Mouse (Mus musculus): Measurements from ENCODE around the gene Mia.

Mia gene

DNA sequence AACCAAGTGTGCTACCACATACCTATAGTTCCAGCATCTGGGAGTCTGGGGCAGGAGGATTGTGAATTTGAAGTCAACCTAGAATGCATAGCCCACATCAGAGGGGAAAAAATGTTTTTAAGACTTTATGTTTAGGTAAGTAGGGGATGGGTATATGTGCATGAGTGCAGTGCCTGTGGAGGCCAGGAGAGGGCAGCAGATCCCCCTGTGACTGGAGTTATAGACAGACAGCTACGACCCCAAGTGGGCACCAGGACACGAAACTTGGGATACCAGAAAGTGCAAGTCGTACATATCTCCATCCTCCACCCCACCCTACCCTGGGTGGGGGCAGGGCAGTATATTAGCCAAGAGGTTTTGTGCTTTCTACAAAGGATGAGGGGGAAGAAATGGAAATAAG lies 4.0 kb upstream of the Mia start:
- DNase-seq (ENCODE audit: low spot score) = no peak

DNA sequence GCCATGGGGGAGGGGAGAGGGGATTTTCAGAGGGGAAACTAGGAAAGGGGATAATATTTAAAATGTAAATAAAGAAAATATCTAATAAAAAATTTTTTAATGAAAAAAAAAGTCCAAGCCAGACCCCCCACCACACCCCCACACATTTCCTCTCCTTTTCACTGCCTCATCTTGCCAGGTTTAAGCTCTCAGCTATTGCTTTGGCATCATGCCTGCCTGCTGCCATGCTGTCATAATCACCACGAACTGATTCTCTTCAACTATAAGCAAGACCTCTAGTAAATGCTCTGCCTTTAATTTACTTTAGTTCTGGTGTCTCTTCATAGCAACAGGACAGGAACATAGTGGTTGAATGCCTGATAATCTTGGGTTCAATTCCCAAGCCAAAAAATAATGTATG lies 1.5 kb upstream of the Mia start:
- no peak for DNase-seq (ENCODE audit: low spot score)

DNA sequence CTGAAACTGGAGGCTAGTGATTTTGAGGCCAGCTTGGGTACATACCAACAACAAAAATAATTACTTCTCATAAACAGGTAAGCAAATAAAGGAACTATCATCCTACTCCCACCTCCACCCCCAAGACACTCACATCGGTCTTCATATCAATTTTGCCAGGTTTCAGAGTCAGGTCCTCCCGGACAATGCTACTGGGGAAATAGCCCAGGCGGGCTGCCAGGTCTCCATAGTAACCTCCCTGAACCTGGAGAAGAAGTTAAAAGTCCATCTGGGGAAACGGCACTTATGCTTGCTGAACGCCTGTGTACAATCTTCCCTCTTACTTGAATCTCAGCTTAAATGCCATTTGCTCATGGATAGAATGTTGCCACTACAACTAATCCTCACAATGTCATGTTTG lies 921 bp downstream of the Mia start:
- DNase-seq (ENCODE audit: low spot score) = no peak

DNA sequence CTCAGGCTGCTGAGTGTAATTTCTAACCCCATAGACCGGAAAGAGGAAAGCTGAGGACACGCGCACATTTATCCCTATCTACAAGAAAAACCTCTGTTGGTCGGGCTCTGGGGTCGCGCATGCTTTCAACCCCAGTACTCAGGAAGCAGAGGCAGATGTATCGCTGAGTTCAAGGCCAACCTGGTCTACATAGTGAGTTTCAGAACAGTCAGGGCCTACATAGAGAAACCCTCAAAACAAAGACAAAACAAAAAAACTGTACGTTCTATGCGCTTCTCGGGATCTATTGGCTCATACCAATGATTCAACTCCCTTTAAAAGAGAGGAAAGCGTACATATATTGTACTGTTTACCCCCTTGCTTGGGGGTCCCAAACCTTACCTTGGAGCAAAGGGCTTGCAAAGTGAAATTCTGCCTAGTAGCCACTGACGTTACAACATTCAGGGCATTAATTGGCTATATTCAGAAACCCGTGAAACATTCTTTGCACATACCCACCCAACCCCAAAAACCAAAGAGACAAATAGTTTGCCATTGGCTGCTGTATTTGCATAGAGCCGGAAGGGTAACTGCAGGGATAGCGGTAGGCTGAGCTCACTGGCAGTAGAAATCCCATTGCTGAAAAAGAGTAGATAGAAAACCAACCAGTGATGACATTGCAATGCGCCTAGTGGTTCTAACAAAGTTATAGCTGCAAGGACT lies 1.6 kb downstream of the Mia start:
- no peak for DNase-seq (ENCODE audit: low spot score)

DNA sequence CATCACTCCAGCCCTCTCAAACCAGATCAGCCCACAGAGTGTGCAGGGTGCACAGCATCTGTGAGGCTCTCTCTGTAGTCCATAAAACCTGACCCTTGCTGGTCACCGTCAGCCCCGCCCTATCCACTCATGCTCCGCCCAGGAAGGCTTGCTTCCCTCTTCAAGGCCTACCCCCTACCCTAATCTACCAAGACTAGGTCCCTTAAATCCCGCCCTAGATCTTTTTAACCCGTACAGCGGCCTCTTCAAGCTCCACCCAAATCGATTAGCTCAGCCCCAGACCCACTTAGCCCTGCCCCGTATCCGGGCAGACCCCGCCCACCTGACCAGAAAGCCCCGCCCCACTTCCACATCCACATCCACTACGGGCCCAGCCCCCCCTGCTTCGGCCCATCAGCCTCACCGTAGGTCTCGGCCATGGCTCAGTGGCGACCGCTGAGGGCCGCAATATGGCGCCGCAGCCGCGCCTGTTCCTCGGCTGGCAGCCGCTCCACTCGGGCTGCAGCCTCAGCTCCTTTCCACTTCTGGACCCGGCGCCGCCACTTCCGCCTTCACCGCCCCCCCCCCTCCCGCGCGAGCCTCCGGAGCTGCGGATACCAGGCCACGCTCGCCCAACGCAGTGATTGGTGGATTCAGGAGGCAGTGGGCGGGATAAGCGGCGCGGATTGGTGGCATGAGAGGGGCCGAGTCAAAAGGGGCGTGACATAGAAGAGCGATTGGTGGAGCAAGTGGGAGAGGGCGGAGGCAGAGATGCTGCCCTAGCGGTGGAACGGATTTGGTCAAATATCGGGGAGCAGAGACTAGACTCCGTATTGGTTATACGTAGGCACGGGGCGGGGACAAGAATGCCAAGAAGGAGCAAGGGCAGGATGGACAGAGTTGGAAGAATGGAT lies 2.4 kb downstream of the Mia start, which contains the start of gene Rab4b:
Rab4b (minus strand) TSS at position 573 of the 893 bp plus-strand sequence.
- DNase-seq (ENCODE audit: low spot score) = peak; percentile 98

DNA sequence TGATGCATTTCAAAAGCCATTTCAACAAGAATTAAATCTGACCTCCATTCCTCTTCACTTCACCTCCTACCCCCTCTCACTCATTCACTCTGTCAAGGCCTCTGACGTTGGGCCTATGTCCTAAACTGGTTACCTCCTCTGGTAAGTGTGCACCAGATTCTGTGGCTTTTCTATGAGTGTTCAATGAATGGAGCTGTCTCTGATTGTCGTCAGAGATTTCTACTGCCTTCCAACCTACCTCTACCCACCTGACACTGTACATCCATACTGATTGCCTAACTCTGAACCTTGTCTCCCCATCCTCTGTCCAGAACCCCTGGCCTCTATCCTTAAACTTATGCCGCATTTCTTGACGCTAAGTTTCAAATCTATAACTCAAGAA lies 3.0 kb downstream of the Mia start:
- no peak for DNase-seq (ENCODE audit: low spot score)

DNA sequence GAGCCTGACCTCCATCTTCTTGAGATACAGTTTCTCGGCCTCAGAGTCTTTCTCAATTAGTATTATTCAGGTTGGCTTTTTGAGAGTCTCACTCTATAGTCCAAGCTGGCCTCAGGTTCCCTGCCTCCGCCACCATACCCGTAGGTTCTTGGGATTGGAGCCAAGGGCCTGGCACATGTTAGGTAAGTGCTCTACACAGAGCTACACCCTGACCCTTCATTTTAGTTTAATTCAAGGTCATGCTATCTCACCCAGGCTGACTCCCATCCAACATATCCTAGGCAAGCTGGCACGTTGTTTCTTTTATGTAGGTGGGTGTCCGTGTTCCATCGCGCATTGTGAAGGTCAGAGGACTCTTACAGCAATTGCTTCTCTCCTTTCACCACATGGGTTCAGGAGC lies 6.1 kb downstream of the Mia start:
- DNase-seq (ENCODE audit: low spot score) = no peak

DNA sequence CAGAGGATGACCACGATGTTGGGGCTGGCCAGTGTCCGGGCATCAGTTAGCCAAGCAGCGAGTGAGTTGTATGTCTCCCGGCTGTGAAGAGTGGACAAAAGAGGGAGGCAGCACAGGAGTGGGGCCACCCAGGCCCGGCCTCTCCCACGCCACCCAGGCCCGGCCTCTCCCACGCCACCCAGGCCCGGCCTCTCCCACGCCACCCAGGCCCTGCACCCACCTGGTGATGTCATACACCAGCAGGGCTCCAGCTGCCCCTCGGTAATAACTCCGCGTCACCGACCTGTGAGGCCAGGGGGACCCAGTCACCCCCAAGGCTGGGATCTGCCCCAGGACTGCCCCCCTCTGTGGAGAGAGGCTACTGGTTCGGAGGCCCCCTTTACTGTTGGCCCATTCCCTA lies 6.5 kb downstream of the Mia start:
- no peak for DNase-seq (ENCODE audit: low spot score)

DNA sequence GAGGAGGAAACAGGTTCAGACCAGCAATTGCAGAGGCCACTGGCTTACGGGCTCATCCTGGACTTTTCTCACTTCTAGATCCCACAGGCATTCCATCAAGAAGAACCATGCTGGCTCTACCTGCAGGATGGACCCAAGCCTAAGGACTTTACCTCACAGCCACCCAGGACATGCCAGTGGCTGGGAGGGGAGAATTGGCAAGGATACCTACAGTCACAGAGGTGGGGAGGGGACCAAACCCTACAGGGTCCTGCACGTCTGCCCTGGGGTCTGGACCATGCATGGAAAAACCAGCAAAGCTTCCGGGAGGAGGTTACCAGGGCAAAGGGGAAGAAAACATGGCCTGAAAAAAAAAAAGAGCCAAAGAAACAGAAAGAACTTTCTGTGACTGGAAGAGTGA lies 10.0 kb downstream of the Mia start:
- no peak for DNase-seq (ENCODE audit: low spot score)

DNA sequence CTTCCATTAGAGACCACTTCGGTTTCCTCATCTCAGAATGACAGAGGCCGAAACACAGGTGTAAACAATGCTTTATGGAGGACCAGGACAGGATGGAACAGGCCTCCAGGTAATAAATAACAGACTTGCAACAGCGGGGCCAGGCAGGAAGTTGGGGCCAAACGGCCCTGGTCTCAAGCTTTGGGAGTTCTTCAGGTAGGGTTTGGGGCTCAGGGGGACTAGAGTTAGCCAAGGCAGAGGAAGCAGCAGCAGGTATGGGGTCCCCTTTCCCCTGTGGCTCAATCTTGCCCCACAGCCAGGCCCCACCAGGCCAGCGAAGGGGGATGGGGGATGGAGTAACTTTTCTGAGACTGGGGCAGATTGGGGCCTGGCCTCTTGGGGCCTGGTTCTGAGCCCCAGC lies 12.6 kb downstream of the Mia start:
- no peak for DNase-seq (ENCODE audit: low spot score)

DNA sequence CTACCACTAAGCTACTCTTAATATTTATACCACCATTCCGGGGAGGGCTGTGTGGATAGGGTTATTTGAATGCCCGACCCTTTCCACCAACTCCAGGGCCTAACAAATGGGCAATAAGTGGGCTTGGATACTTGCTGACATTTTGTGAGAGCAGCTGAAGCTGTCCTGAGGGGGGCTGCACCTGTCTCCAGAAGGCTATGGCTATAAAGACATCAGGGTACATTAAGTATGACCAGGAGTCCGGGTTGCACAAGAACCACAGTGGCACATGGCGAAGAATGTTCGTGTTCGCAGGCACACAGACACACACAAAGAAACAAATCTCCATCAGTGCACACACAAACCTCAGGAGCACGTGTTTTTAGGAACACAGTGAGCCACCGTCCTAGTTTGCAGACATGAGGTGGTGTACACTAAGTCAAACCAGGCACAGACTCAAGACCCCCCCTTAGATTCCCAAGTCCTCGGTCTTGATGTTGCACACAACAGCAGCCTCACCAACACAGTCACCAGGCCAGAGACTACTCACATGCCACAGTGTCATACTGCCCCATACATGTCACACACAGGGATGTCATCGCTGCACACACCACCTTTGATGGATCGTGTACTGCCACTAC lies 13.4 kb downstream of the Mia start:
- DNase-seq (ENCODE audit: low spot score) = no peak

DNA sequence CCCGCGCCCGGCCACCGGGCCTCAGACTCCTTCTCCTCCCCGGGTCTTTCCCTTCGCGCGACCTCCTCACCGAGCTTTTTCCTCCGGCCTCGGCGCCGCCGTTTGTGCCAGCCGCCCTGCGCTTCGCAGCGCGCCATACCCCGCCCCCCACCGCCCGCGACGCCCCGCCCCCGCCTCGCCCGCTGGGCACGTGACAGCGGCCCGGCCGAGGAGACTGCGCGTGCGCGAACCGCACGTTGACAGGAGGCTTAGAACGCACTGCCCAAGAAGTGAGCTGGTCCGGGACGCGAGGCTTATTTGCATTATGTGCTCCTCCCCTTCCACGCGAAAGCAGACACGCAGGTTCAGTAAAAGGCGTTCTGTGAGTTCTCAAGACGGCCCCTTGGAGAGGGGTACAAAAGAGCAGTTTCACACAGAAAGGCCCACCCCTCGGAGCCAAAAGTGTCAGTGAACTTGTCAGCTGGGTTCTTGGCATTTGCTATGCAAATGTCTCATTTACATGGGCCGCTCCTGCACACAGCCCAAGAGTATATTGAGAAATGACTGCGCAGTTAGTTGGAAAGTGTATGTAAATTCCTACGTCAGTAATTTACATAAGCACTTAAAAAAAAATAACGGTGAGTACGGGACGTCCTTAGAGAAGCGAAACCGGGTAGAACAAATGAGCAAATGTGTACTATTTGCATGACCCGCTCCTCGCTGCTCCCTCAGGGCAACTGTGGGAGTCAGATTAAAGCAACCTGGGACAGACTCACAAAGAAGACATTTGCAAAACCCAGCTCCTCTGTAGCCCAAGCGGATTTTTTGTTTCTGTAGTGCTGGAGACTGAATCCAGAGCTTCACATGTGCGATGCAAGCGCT lies 14.1 kb downstream of the Mia start, which contains the start of gene Egln2:
Egln2 (minus strand) TSS at position 189 of the 861 bp plus-strand sequence.
- DNase-seq (ENCODE audit: low spot score) = peak; percentile 89

DNA sequence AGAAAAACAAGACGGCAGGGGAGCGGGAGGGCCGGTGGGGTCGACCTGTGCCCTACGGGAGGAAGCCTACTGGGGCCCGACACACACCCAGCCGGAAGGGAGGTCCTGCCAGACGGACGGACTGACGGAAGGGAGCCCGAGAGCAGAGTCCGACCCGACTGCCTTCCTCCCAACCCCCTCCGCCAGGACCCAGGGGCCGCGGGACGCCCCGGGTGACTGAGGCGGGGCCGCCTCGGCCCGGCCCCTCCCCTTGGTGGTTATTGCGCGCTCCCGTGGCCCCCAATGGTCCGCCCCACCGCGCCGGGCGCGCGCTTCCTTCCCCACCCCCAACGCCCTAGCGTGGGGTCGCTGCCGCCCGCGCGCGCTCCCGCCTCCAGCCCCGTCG lies 14.7 kb downstream of the Mia start:
- DNase-seq (ENCODE audit: low spot score) = peak; percentile 78

DNA sequence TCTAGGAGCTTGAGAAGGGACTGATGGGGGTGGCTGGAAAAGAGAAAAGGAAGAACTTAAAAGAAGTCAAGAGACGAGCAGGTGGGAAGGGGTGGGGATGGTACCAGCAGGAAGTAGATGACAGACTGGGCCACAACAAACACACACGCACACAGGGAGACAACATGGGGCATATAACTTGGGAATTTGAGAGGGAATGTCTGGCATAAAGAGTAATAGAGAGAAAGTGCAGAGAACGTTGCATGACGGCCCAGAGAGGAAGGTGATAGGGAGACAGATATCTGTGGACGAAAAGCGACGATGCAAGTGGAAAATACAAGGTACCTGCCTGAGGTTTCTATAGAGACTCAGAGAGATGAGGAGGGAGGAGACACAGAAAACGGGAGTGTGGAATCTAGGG lies 15.3 kb downstream of the Mia start:
- DNase-seq (ENCODE audit: low spot score) = no peak

DNA sequence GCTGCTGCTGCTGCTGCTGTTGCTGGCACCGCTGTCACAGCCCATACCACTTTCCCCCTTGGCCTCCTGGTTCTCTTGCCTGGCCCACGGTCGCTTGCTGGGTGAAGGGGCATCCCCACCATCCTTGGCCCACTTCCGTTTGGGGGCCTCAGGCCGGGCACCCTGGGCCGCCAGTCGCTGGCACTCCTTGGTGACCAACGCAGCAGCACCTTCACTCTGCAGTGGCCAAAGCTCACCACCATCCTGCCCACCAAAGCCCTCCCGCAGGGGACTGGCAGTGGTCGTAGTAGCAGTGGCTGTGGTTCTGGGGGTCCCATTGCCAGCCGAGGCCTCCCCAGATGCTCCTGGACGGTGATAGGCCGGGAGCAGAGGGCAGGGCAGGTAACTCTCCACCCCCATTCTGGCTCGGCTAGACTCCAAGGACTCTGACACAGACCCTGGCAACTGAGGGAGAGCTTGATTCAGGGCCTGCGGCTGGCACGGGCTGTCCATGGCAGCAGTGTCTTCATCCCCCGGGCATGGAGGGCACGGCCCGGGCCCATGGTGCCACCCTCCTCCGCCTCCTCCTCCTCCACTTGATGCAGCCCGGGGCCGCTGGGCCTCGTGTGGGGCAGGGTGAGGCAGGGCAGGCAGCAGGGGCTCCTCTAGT lies 15.8 kb downstream of the Mia start:
- DNase-seq (ENCODE audit: low spot score) = no peak

DNA sequence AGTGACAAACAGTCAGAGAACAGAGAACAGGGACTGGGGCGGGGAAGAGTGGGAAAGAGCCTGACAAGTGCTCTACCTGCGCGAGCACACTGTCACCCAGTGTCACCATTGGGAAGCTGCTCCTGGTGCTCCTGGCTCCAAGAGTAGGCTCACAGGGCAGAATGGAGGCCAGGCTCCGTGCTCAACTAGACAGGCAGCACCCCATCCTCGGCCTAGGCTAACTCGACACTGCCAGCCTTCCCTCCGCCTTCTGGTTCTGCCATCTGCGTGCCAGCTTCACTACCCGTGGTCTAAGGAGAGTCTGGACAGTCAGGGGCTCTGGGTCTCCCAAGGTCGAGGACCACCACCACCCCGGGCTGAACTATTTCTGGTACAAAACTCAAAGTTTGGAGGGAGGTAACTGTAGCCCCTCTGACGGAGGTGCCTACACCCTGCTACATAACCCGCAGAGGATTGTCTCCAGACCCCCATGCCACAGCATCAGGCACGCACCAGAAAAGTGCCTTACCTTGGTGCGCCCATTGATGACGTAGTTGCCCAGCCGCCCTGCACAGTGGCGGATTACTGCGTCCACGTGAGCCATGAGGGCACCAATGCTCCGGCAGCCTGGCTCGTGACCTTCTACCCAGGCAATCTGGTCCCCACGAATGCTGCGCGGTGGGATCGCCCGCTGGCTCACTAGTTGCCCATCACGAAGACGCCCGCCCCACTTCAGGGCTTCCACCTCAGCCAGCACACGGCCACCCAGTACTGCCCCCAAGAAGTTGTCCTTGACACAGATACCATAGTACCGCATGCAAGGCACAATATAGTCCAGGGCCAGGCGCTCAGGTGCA lies 16.6 kb downstream of the Mia start:
- no peak for DNase-seq (ENCODE audit: low spot score)

DNA sequence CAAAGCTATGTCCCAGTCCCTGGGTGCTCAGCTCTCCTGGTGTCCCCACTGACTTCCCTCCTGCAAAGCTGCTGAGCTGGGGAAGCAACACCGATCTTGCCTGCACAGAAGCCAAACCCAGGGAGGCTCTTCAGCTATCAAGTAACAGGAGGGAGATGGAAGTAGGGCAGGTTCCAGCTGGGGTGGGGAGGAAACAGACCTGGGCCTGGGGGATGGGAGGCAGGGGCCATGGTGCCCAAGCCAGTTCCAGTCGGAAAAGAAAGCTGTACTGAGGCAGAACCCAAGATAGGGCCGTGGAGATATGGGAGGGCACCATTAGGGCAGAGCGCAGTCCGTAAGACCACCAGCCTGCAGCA lies 17.5 kb downstream of the Mia start:
- DNase-seq (ENCODE audit: low spot score) = no peak

DNA sequence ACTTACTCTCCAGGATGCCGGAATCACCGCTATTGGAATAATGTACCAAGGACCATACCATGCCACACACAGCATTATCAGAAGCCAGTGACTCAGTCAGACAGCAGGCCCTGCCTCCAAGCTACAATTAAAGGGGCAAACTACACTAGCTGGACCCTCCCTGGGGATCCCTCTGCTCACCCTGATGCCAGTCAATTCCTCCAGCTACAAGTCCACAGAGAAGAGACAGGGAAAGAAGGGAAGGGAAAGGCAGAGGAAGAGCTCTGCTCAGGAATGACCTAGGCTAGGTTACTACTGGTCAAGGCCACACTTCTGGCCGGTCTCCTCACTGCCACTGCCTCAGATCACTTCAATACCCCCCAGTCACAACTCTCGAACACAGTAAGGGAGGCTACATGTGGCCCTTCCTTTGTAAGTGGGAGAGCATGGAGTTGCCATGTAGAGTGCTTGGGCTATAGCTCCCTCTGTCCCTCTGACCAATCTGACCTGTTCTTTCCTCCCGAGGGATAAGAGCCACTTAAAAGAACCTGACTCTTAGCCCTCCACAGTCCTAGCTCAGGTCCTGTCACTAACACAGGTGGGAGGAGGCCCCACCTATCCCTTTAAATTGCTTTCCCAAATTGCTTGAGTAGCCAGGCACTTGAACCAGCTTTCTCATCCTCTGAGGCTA lies 18.0 kb downstream of the Mia start:
- DNase-seq (ENCODE audit: low spot score) = no peak

DNA sequence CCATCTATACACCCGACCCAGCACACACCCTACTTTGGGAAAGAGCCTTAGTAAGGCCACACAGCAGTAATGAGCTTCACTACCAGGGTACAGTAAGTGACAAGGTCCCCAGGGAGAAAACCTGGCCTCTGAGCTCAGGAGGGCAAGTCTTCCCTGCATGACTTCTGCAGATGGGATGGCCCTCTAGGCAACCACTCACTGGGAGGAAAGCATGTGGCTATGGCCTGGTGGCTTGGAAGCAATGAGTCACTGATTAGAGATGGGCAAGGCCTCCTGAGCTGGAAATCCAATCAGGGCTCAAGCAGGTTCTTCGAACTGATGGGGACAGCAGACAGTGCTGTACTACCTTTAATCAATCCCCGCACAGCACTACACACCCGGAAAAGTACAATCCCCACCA lies 19.2 kb downstream of the Mia start:
- DNase-seq (ENCODE audit: low spot score) = no peak

DNA sequence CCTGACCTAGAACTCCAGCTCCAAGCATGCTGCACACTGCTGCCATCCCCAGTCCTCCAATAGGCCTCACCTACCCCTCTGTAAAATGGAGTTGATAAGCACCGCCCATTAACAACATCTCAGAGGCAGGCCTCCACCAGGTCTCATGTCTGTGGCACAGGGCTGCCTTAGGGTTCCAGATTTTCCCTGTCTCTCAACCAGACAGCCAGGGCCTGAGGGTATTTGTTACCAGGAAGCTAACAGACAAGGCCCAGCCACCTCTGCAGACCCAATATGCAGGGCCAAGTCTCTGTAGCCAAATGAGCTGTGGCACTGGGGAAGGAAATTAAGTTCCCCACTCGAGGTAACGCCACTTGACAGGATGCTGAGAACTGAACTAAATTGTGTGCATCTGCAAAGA lies 20.0 kb downstream of the Mia start:
- no peak for DNase-seq (ENCODE audit: low spot score)

Measured in spleen, adult 12 weeks (tissue).